Mouse (Mus musculus) olfactory bulb, adult 2 months (tissue): ENCODE data around the gene Fgfr2. TPM values are rescaled to one million over a fixed set of nuclear protein-coding genes. Genes with fewer than 3 reads are reported as not detected.

Source experiments
- H3K27ac ChIP-seq: fragments of 200-500 bp; 2 replicates; pipeline ENCODE4 v1.5.1; 2012; ENCODE audit warnings: low read depth, low read length; ENCODE audit not compliant: insufficient read depth
- H3K4me1 ChIP-seq: fragments of 200-500 bp; 2 replicates; pipeline ENCODE4 v1.6.1; 2012; ENCODE audit warnings: low read length; ENCODE audit not compliant: control insufficient read depth, insufficient read depth
- H3K4me3 ChIP-seq: fragments of 200-500 bp; 2 replicates; pipeline ENCODE4 v1.5.1; 2012; ENCODE audit warnings: mild to moderate bottlenecking, low read depth, low read length, moderate library complexity; ENCODE audit not compliant: insufficient read depth
- CTCF ChIP-seq: fragments of 200-500 bp; IDR thresholded peaks from 2 replicates; pipeline ENCODE4 v1.5.1; 2012; ENCODE audit warnings: low read depth, mild to moderate bottlenecking, low read length, moderate library complexity; ENCODE audit not compliant: insufficient read depth
- POLR2A ChIP-seq: fragments of 200-500 bp; IDR thresholded peaks from 2 replicates; pipeline ENCODE4 v1.6.1; 2012; ENCODE audit warnings: mild to moderate bottlenecking, low read depth, low read length, moderate library complexity; ENCODE audit not compliant: insufficient read depth
- WGBS: fragments of 180-500 bp; shearing (Covaris S2); methylation state at CpG from one replicate; pipeline ENCODE4 v1.1.7; 2018; 5-methylcytosine and 5-hydroxymethylcytosine counted together
- polyA plus RNA-seq: library from polyadenylated mRNA; stranded (reverse); fragments of >200 nt; gene quantifications from 2 replicates; pipeline ENCODE4 v1.2.4, GENCODE M21; 2012; ENCODE audit warnings: low replicate concordance; ENCODE audit not compliant: missing spikeins, insufficient read depth, insufficient read length

The Fgfr2 gene
- polyA plus RNA-seq, 1 experiment, result not detected

DNA sequence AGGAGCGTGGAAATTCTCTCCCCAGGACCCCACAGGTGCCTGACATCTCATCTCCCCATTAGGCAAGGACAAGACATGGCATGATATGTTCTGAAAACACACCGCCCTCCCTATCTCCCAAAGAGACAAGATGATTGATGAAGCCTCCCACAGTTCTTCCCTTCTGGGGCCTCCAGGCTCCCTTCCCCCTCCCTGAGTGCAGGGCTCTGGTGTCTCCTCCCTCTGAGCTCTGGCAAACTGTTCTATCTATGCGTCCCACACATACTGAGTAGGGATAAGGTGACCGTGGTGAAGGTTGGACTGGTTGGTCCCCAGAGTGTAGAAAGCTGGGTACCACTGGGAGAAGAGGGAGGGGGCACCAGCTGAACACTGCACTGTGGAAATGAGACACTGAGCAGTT is 1024.7 kb downstream of the Fgfr2 start:
- WGBS, result 89% methylated on average over 4 of the region's 4 CpGs
- no peaks in the 10 kb centered on the region for H3K4me1 ChIP-seq
- no peak overlapping the region for H3K4me3 ChIP-seq
- H3K27ac ChIP-seq, result no peak overlapping the region
- no peak for TF ChIP-seq CTCF
- no peak for TF ChIP-seq POLR2A

DNA sequence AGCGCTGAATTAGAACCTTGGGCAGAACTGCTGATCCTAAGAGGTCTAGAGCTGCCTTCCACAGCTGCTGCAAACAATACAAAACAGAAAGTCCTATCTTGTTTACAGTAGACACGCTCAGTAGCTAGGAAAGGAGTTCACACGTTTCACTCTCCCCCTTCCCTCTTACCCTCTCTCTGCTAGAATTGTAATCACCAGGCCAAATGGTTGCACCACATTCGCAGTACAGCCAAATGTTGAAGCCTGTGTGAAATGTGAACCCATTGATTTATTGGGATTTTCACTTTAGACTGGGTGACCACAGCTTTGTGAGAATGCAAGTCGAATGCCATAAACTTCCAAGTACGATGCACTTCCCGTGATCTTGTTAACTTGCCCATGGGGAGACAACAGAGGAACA is 1028.5 kb downstream of the Fgfr2 start:
- WGBS, result 86% methylated on average over 7 of the region's 7 CpGs
- Histone ChIP-seq H3K4me3 (no peak overlapping the region), H3K27ac (no peak overlapping the region), H3K4me1 (peaks cover 2% of the 10 kb centered on the region; the same call in 1 of the 2 replicates)
- TF ChIP-seq CTCF (no peak), POLR2A (no peak)

DNA sequence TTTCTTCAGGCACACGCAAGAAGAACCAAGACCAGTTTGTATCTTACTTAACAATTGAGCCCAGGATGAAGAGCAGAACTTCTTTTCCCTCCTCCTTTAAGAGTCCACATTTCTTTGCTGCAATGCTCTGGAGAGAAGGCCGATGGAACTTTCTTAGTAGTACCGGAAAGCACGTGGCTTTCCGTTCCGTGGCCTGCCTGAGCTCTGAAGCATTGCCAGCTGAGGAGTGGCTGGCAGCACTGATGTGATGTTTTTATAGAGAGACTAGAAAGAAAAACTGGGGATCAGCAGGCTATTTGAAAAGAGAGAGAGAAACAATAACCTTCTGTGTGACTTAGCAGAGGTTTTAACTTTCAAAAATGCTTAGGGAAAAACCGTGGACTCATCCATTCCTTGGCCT is 1031.6 kb downstream of the Fgfr2 start:
- WGBS, result 66% methylated on average over 7 of the region's 7 CpGs
- H3K27ac ChIP-seq, result no peak overlapping the region
- TF ChIP-seq CTCF (no peak), POLR2A (no peak)
- H3K4me1 ChIP-seq, result peaks cover 5% of the 10 kb centered on the region
- no peak overlapping the region for H3K4me3 ChIP-seq

DNA sequence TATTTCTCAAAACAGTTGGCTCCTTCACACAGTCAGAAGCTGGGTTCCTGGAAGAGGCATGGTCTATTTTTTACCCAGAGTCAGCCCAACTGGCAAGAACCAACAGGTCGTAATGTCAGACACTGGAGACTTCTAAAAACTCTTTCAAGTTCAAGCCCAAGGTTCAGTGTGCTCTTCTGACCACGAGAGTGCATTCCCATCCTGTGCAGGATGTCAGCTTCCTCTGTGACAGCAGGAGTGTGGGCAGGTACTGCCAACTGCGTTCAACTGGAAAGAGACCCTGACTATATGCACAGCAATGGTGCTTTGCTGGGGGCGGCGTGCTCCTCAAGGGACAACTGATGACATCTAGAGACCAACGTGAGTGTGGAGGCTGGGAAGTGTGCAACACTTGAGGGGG is 1034.5 kb downstream of the Fgfr2 start:
- Histone ChIP-seq H3K27ac (no peak overlapping the region), H3K4me1 (peaks cover 5% of the 10 kb centered on the region), H3K4me3 (no peak overlapping the region)
- TF ChIP-seq CTCF (no peak), POLR2A (no peak)
- WGBS, result 72% methylated on average over 6 of the region's 6 CpGs

DNA sequence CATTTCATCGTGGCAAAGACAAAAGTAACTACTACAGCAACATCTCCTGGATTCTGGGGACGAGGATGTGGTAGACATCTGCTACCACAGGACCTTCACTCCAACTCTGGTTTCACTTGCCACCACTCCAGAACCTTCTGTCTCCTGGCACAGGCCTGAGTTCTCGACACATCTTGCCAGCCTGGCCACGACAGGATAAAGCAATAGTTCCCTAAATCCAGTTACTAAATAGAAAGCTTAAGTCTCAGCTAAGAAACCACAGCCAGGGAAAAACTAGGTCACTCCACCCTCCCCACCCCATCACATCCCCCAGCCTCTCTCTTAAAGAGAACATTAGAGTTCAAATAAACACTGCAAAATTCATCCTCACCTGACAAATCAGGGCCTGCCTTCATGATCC is 1035.0 kb downstream of the Fgfr2 start:
- Histone ChIP-seq H3K4me1 (peaks cover 5% of the 10 kb centered on the region), H3K27ac (no peak overlapping the region), H3K4me3 (no peak overlapping the region)
- 56% methylated on average over 4 of the region's 4 CpGs for whole genome bisulfite sequencing
- no peak for TF ChIP-seq CTCF
- no peak for TF ChIP-seq POLR2A

DNA sequence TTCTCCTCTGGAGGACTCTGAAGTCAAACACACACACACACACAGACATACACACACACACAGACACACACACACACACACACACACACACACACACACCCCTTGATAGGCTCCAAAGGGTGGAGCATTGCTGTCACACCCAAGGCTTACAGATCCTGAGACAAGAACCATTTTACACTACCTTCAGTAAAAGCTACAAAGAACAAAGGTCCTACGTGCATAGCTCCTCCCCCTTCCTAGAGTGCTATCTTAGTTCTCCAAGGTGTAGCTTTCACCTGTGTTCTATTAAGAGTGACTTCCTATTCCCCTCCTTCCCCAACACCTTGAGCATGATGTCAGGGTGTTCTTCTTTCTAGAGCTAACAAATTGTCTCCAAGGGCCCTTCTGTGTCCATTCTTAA is 1047.3 kb downstream of the Fgfr2 start:
- 86% methylated on average over 1 of the region's 1 CpGs for WGBS
- Histone ChIP-seq H3K27ac (no peak overlapping the region), H3K4me3 (no peak overlapping the region), H3K4me1 (no peaks in the 10 kb centered on the region)
- TF ChIP-seq POLR2A (no peak), CTCF (no peak)

DNA sequence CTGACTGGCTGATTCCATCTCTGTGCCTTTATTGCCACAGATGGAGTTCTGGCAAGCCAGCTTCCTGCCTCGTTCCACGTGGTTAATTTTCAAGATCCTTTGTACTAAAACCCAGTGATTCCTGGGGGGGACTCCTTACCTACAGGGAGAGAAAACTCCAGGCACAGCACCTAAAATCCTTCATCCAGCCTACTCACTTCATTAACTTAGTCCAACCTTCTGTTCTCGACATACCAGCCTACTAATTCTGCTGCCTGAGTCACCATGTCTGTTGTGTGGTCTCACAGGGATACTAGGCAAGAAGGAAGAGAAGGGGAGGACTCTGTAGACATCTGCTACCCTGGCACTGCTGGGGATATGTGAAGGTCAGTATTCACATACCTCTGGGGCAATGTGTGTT is 1048.6 kb downstream of the Fgfr2 start:
- 63% methylated on average over 3 of the region's 3 CpGs for WGBS
- TF ChIP-seq POLR2A (no peak), CTCF (no peak)
- H3K27ac ChIP-seq, result no peak overlapping the region
- H3K4me1 ChIP-seq, result no peaks in the 10 kb centered on the region
- no peak overlapping the region for H3K4me3 ChIP-seq

DNA sequence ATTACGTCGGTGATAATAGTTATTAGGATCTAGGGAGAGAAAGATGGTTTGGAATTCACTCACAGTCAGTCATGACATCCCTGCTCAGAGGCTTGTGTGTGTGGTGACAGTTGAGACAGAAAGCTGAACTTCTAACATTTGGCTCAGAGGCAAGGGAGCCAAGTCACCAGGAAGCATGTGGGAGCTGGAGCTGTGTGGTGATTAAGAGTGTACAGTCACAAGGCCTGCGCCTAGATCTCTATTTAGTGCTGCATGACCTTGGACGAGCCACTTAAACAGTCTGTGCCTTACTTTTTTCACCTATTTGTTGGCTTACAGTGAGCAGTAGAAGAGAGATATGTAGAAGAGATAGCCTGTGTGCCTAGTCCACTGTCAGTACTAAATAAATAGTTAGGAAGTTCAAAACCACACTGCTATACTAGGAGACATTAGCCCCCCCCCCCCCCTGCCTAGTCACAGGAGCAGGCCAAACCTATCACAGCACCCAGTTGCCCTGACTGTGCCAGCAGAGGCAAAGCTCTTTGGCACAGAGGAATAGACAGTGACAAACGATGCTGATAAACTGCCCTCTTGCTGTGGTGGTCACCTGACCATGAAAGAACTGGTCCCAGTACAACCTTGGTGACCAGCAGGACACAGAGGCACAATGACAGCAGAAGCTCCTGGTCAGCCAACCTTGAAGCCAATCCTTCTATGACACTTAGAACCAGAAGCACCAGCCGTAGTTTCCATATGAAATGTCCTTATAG is 1052.1 kb downstream of the Fgfr2 start:
- no peak overlapping the region for H3K27ac ChIP-seq
- no peaks in the 10 kb centered on the region for H3K4me1 ChIP-seq
- no peak overlapping the region for H3K4me3 ChIP-seq
- WGBS, result 92% methylated on average over 6 of the region's 6 CpGs
- no peak for TF ChIP-seq POLR2A
- TF ChIP-seq CTCF, result no peak

DNA sequence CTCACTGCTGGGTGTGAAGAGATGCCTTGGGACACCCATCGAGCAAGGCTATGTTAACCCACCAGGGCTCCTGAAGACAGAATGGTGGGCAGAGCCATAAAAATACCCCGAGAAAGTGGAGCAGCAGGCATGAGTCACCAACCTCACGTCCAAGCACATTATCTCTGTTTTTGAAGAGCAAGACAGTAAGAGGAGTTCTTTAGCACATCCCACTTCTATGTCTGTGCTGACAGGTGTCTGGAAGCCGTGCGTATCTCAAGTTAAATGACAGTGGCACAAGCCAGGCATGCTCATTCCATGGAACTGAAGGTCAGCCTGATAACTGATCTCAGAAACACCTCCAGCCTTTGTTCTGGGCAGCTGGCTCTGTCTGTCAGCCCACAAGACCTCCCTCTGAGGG is 1055.2 kb downstream of the Fgfr2 start:
- no peak overlapping the region for H3K27ac ChIP-seq
- H3K4me1 ChIP-seq, result no peaks in the 10 kb centered on the region
- H3K4me3 ChIP-seq, result no peak overlapping the region
- WGBS, result 68% methylated on average over 5 of the region's 5 CpGs
- TF ChIP-seq CTCF (no peak), POLR2A (no peak)
